Mouse (Mus musculus) heart, embryonic 14.5 days (tissue): Measurements from ENCODE around the gene Pcdh7. TPM values are rescaled to one million over a fixed set of nuclear protein-coding genes. Genes with fewer than 3 reads are reported as not detected.

ENCODE experiments used
- ATAC-seq: fragments of 200-750 bp; cut with Nextera tagmentation; 2 replicates; pipeline ENCODE4 v1.8.0; 2017; ENCODE audit warnings: low read depth, moderate TSS enrichment; ENCODE audit not compliant: insufficient number of reproducible peaks, insufficient read depth, low FRiP score
- H3K27ac ChIP-seq, 2 experiments: fragments of 200-500 bp in 1 of 2; fragments of 300-500 bp in 1 of 2; sonication (generic) in 1 of 2; replicated peaks in 1 of 2; 2 replicates each; pipeline ENCODE4 v1.5.1; 2012 to 2014; ENCODE audit warnings: low read depth in 2 of 2, low read length in 2 of 2, control low read depth in 1 of 2, mild to moderate bottlenecking in 1 of 2, mixed read lengths in 1 of 2; ENCODE audit not compliant: control insufficient read depth in 1 of 2, insufficient read depth in 1 of 2
- H3K27me3 ChIP-seq: fragments of 300-500 bp; sonication (generic); 2 replicates; pipeline ENCODE4 v1.6.1; 2014; ENCODE audit warnings: mild to moderate bottlenecking, low read length, control low read depth; ENCODE audit not compliant: control insufficient read depth, insufficient read depth
- H3K36me3 ChIP-seq: fragments of 300-500 bp; sonication (generic); 2 replicates; pipeline ENCODE4 v1.6.1; 2014; ENCODE audit warnings: mild to moderate bottlenecking, control low read depth, low read length, mixed read lengths; ENCODE audit not compliant: control insufficient read depth, insufficient read depth
- H3K4me1 ChIP-seq, 2 experiments: fragments of 200-500 bp in 1 of 2; fragments of 300-500 bp in 1 of 2; sonication (generic) in 1 of 2; 2 replicates each; pipeline ENCODE4 v1.6.1; 2012 to 2014; ENCODE audit warnings: low read length in 2 of 2, control low read depth in 1 of 2, mixed read lengths in 1 of 2; ENCODE audit not compliant: control insufficient read depth in 2 of 2, insufficient read depth in 2 of 2
- H3K4me2 ChIP-seq: fragments of 300-500 bp; sonication (generic); 2 replicates; pipeline ENCODE4 v1.6.1; 2014; ENCODE audit warnings: mild to moderate bottlenecking, low read length
- H3K4me3 ChIP-seq, 2 experiments: fragments of 200-500 bp in 1 of 2; fragments of 300-500 bp in 1 of 2; sonication (generic) in 1 of 2; 2 replicates each; pipeline ENCODE4 v1.5.1; 2012 to 2014; ENCODE audit warnings: low read length in 2 of 2, mild to moderate bottlenecking in 2 of 2, control low read depth in 1 of 2, low read depth in 1 of 2, moderate library complexity in 1 of 2; ENCODE audit not compliant: control insufficient read depth in 1 of 2, insufficient read depth in 1 of 2
- H3K9ac ChIP-seq: fragments of 300-500 bp; sonication (generic); 2 replicates; pipeline ENCODE4 v1.6.1; 2014; ENCODE audit warnings: mild to moderate bottlenecking, low read length
- H3K9me3 ChIP-seq: fragments of 300-500 bp; sonication (generic); 2 replicates; pipeline ENCODE4 v1.6.1; 2016; ENCODE audit warnings: low read length, control low read depth; ENCODE audit not compliant: control insufficient read depth
- WGBS: fragments of 180-500 bp; shearing (Covaris S2); extraction: QIAGEN DNeasy Blood & Tissue Kit; methylation state at CpG from one replicate; pipeline ENCODE4 v1.1.7; 2014; 5-methylcytosine and 5-hydroxymethylcytosine counted together
- polyA plus RNA-seq: library from polyadenylated mRNA; unstranded; fragments of >200 nt; fragmentation: Nextera tagmentation; extraction: Ambion mirVana; gene quantifications from 2 replicates; pipeline ENCODE4 v1.2.1, GENCODE M21; 2014

Pcdh7 gene
- polyA plus RNA-seq, 1 experiment from 2014 or later: 32.9 TPM

GRCm38 (mm10) chr5:57867906-57868305 lies 150.1 kb downstream of the Pcdh7 start:
- Histone ChIP-seq H3K4me3 (no peak overlapping the region), H3K36me3 (no peaks in the 10 kb centered on the region), H3K4me2 (no peak overlapping the region), H3K9me3 (no peaks in the 10 kb centered on the region), H3K4me1 (peaks cover 0 to 24% of the 10 kb centered on the region in 2 experiments), H3K9ac (no peak overlapping the region), H3K27ac (no peak overlapping the region), H3K27me3 (no peaks in the 10 kb centered on the region)
- ATAC-seq: no peak
- 77% methylated on average over 2 of the region's 2 CpGs for WGBS

GRCm38 (mm10) chr5:57868702-57869101 lies 150.9 kb downstream of the Pcdh7 start:
- no peaks in the 10 kb centered on the region for H3K9me3 ChIP-seq
- H3K4me2 ChIP-seq: peak overlapping the region; percentile 37
- peak overlapping the region in 1 of 2 experiments; percentile 30; a peak in 1 of 4 replicates for H3K27ac ChIP-seq
- 0 out of 2 replicates have a peak overlapping the region, but pooled peaks have one; percentile 28 for H3K9ac ChIP-seq
- H3K4me3 ChIP-seq: no peak overlapping the region
- peaks cover 0 to 24% of the 10 kb centered on the region in 2 experiments for H3K4me1 ChIP-seq
- no peaks in the 10 kb centered on the region for H3K27me3 ChIP-seq
- no peaks in the 10 kb centered on the region for H3K36me3 ChIP-seq
- WGBS: 34% methylated on average over 4 of the region's 4 CpGs
- no peak for ATAC-seq

- Histone ChIP-seq H3K27me3 (no peaks in the 10 kb centered on the region), H3K4me3 (no peak overlapping the region), H3K4me2 (no peak overlapping the region), H3K4me1 (peaks cover 0 to 24% of the 10 kb centered on the region in 2 experiments; a peak in 3 of 4 replicates), H3K9me3 (no peaks in the 10 kb centered on the region), H3K36me3 (no peaks in the 10 kb centered on the region), H3K27ac (no peak overlapping the region), H3K9ac (no peak overlapping the region)
- ATAC-seq: no peak
- 76% methylated on average over 1 of the region's 1 CpGs for WGBS
These were observed 153.0 kb downstream of the Pcdh7 start for GRCm38 (mm10) chr5:57870727-57871126.

GRCm38 (mm10) chr5:57884982-57885381 lies 167.2 kb downstream of the Pcdh7 start:
- Histone ChIP-seq H3K27me3 (no peaks in the 10 kb centered on the region), H3K9me3 (no peaks in the 10 kb centered on the region), H3K36me3 (no peaks in the 10 kb centered on the region), H3K4me3 (no peak overlapping the region), H3K9ac (no peak overlapping the region), H3K4me2 (no peak overlapping the region), H3K27ac (no peak overlapping the region), H3K4me1 (no peaks in the 10 kb centered on the region)
- ATAC-seq: no peak

GRCm38 (mm10) chr5:57899018-57899614 lies 181.3 kb downstream of the Pcdh7 start:
- Histone ChIP-seq H3K36me3 (no peaks in the 10 kb centered on the region), H3K9ac (no peak overlapping the region), H3K4me3 (no peak overlapping the region), H3K4me1 (peaks cover 2 to 11% of the 10 kb centered on the region in 2 experiments; a peak in 3 of 4 replicates), H3K4me2 (peak overlapping the region; percentile 36; the same call in 1 of the 2 replicates), H3K27me3 (no peaks in the 10 kb centered on the region), H3K9me3 (no peaks in the 10 kb centered on the region), H3K27ac (no peak overlapping the region)
- 31% methylated on average over 7 of the region's 7 CpGs for WGBS
- no peak for ATAC-seq

- Histone ChIP-seq H3K4me1 (peaks cover 0 to 7% of the 10 kb centered on the region in 2 experiments; a peak in 1 of 4 replicates), H3K4me3 (no peak overlapping the region), H3K9me3 (no peaks in the 10 kb centered on the region), H3K27ac (no peak overlapping the region), H3K27me3 (no peaks in the 10 kb centered on the region), H3K4me2 (no peak overlapping the region), H3K36me3 (no peaks in the 10 kb centered on the region), H3K9ac (no peak overlapping the region)
- 70% methylated on average over 4 of the region's 4 CpGs for WGBS
- no peak for ATAC-seq
These were observed 189.5 kb downstream of the Pcdh7 start for GRCm38 (mm10) chr5:57907218-57907617.

GRCm38 (mm10) chr5:57921140-57921539 lies 203.4 kb downstream of the Pcdh7 start:
- H3K36me3 ChIP-seq: no peaks in the 10 kb centered on the region
- no peaks in the 10 kb centered on the region for H3K27me3 ChIP-seq
- no peak overlapping the region for H3K27ac ChIP-seq
- no peak overlapping the region for H3K9ac ChIP-seq
- no peak overlapping the region for H3K4me3 ChIP-seq
- no peak for ATAC-seq
- no peak overlapping the region for H3K4me2 ChIP-seq
- 87% methylated on average over 5 of the region's 5 CpGs for WGBS
- H3K9me3 ChIP-seq: no peaks in the 10 kb centered on the region
- no peaks in the 10 kb centered on the region for H3K4me1 ChIP-seq

- Histone ChIP-seq H3K27me3 (no peaks in the 10 kb centered on the region), H3K36me3 (no peaks in the 10 kb centered on the region), H3K9me3 (no peaks in the 10 kb centered on the region), H3K4me2 (no peak overlapping the region), H3K9ac (no peak overlapping the region), H3K4me3 (no peak overlapping the region), H3K27ac (no peak overlapping the region), H3K4me1 (peaks cover 0 to 4% of the 10 kb centered on the region in 2 experiments; a peak in 1 of 4 replicates)
- WGBS: 94% methylated on average over 5 of the region's 5 CpGs
- ATAC-seq: no peak
These were observed 213.6 kb downstream of the Pcdh7 start for GRCm38 (mm10) chr5:57931331-57931730.
